Mouse (Mus musculus): ENCODE measurements around the gene Dnal1. TPM values are rescaled to one million over a fixed set of nuclear protein-coding genes. Genes with fewer than 3 reads are reported as not detected.

Dnal1 gene
- polyA plus RNA-seq, 1 experiment = 6.3 TPM

GRCm38 (mm10) chr12:84172216-84172615 lies 58.0 kb downstream of the Dnal1 start:
- TF ChIP-seq POLR2A (IDR thresholded peaks at IDR 0.05; ENCODE audit: low read depth, low read length) (no peak), CTCF (conservative IDR thresholded peaks at IDR 0.05; ENCODE audit: insufficient read depth, insufficient read length, low read depth, low read length) (no peak)
- H3K4me3 ChIP-seq (ENCODE audit: insufficient read depth, low read depth, low read length) = no peak overlapping the region
- H3K4me1 ChIP-seq (ENCODE audit: control insufficient read depth, insufficient read depth, low read length) = peaks cover 35% of the 10 kb centered on the region
- no peak for DNase-seq
- WGBS = 89% methylated on average over 3 of the region's 3 CpGs
- no peaks in the 10 kb centered on the region for H3K27me3 ChIP-seq (replicated peaks; ENCODE audit: control insufficient read depth, insufficient read depth, low read length)
- H3K36me3 ChIP-seq (ENCODE audit: control insufficient read depth, insufficient read depth, low read length) = peaks cover 1% of the 10 kb centered on the region
- H3K27ac ChIP-seq (ENCODE audit: insufficient read depth, low read depth, low read length) = no peak overlapping the region

GRCm38 (mm10) chr12:84172862-84173261 lies 58.7 kb downstream of the Dnal1 start:
- peaks cover 1% of the 10 kb centered on the region for H3K36me3 ChIP-seq (ENCODE audit: control insufficient read depth, insufficient read depth, low read length)
- no peak overlapping the region for H3K4me3 ChIP-seq (ENCODE audit: insufficient read depth, low read depth, low read length)
- TF ChIP-seq POLR2A (IDR thresholded peaks at IDR 0.05; ENCODE audit: low read depth, low read length) (no peak), CTCF (conservative IDR thresholded peaks at IDR 0.05; ENCODE audit: insufficient read depth, insufficient read length, low read depth, low read length) (no peak)
- WGBS = 88% methylated on average over 17 of the region's 17 CpGs
- peaks cover 40% of the 10 kb centered on the region for H3K4me1 ChIP-seq (ENCODE audit: control insufficient read depth, insufficient read depth, low read length)
- H3K27me3 ChIP-seq (replicated peaks; ENCODE audit: control insufficient read depth, insufficient read depth, low read length) = no peaks in the 10 kb centered on the region
- no peak overlapping the region for H3K27ac ChIP-seq (ENCODE audit: insufficient read depth, low read depth, low read length)
- no peak for DNase-seq

GRCm38 (mm10) chr12:84173309-84173915 lies 59.2 kb downstream of the Dnal1 start:
- no peaks in the 10 kb centered on the region for H3K27me3 ChIP-seq (replicated peaks; ENCODE audit: control insufficient read depth, insufficient read depth, low read length)

GRCm38 (mm10) chr12:84174190-84174811 lies 60.1 kb downstream of the Dnal1 start:
- TF ChIP-seq CTCF (conservative IDR thresholded peaks at IDR 0.05; ENCODE audit: insufficient read depth, insufficient read length, low read depth, low read length) = no peak
- TF ChIP-seq POLR2A (IDR thresholded peaks at IDR 0.05; ENCODE audit: low read depth, low read length) = no peak
- peak overlapping the region; percentile 92 for H3K27ac ChIP-seq (ENCODE audit: insufficient read depth, low read depth, low read length)
- no peaks in the 10 kb centered on the region for H3K27me3 ChIP-seq (replicated peaks; ENCODE audit: control insufficient read depth, insufficient read depth, low read length)
- WGBS = 24% methylated on average over 9 of the region's 9 CpGs
- H3K4me1 ChIP-seq (ENCODE audit: control insufficient read depth, insufficient read depth, low read length) = peaks cover 40% of the 10 kb centered on the region
- H3K4me3 ChIP-seq (ENCODE audit: insufficient read depth, low read depth, low read length) = no peak overlapping the region
- peak; percentile 84 for DNase-seq
- peaks cover 1% of the 10 kb centered on the region for H3K36me3 ChIP-seq (ENCODE audit: control insufficient read depth, insufficient read depth, low read length)

More at GRCm38 (mm10) chr12:84173309-84173915, 59.2 kb downstream of the Dnal1 start:
- TF ChIP-seq CTCF (conservative IDR thresholded peaks at IDR 0.05; ENCODE audit: insufficient read depth, insufficient read length, low read depth, low read length) = no peak
- no peak for TF ChIP-seq POLR2A (IDR thresholded peaks at IDR 0.05; ENCODE audit: low read depth, low read length)
- no peak overlapping the region for H3K4me3 ChIP-seq (ENCODE audit: insufficient read depth, low read depth, low read length)
- WGBS = 78% methylated on average over 13 of the region's 13 CpGs
- H3K36me3 ChIP-seq (ENCODE audit: control insufficient read depth, insufficient read depth, low read length) = peaks cover 1% of the 10 kb centered on the region
- H3K27ac ChIP-seq (ENCODE audit: insufficient read depth, low read depth, low read length) = peak overlapping the region; percentile 92
- DNase-seq = no peak
- peaks cover 40% of the 10 kb centered on the region for H3K4me1 ChIP-seq (ENCODE audit: control insufficient read depth, insufficient read depth, low read length)

GRCm38 (mm10) chr12:84174871-84175270 lies 60.7 kb downstream of the Dnal1 start:
- WGBS = 27% methylated on average over 6 of the region's 6 CpGs
- no peak overlapping the region for H3K4me3 ChIP-seq (ENCODE audit: insufficient read depth, low read depth, low read length)
- H3K27ac ChIP-seq (ENCODE audit: insufficient read depth, low read depth, low read length) = peak overlapping the region; percentile 92
- H3K27me3 ChIP-seq (replicated peaks; ENCODE audit: control insufficient read depth, insufficient read depth, low read length) = no peaks in the 10 kb centered on the region
- H3K36me3 ChIP-seq (ENCODE audit: control insufficient read depth, insufficient read depth, low read length) = peaks cover 1% of the 10 kb centered on the region
- peak; percentile 96 for DNase-seq
- TF ChIP-seq POLR2A (IDR thresholded peaks at IDR 0.05; ENCODE audit: low read depth, low read length) (no peak), CTCF (conservative IDR thresholded peaks at IDR 0.05; ENCODE audit: insufficient read depth, insufficient read length, low read depth, low read length) (no peak)
- peaks cover 42% of the 10 kb centered on the region for H3K4me1 ChIP-seq (ENCODE audit: control insufficient read depth, insufficient read depth, low read length)

- peak overlapping the region; percentile 92 for H3K27ac ChIP-seq (ENCODE audit: insufficient read depth, low read depth, low read length)
- TF ChIP-seq CTCF (conservative IDR thresholded peaks at IDR 0.05; ENCODE audit: insufficient read depth, insufficient read length, low read depth, low read length) = 0 out of 2 replicates have a peak, but pooled peaks have one; percentile 5
- no peak for TF ChIP-seq POLR2A (IDR thresholded peaks at IDR 0.05; ENCODE audit: low read depth, low read length)
- peaks cover 50% of the 10 kb centered on the region for H3K4me1 ChIP-seq (ENCODE audit: control insufficient read depth, insufficient read depth, low read length)
- peak; percentile 96 for DNase-seq
- H3K27me3 ChIP-seq (replicated peaks; ENCODE audit: control insufficient read depth, insufficient read depth, low read length) = no peaks in the 10 kb centered on the region
- peak overlapping the region; percentile 43 for H3K4me3 ChIP-seq (ENCODE audit: insufficient read depth, low read depth, low read length)
- peaks cover 1% of the 10 kb centered on the region for H3K36me3 ChIP-seq (ENCODE audit: control insufficient read depth, insufficient read depth, low read length)
- 0% methylated on average over 20 of the region's 20 CpGs for WGBS
These were observed 61.5 kb downstream of the Dnal1 start for GRCm38 (mm10) chr12:84175659-84176061.

GRCm38 (mm10) chr12:84176126-84176769 lies 62.1 kb downstream of the Dnal1 start:
- no peak for TF ChIP-seq POLR2A (IDR thresholded peaks at IDR 0.05; ENCODE audit: low read depth, low read length)
- no peak for TF ChIP-seq CTCF (conservative IDR thresholded peaks at IDR 0.05; ENCODE audit: insufficient read depth, insufficient read length, low read depth, low read length)
- DNase-seq = peak; percentile 69
- Histone ChIP-seq H3K4me3 (ENCODE audit: insufficient read depth, low read depth, low read length) (peak overlapping the region; percentile 43), H3K27me3 (replicated peaks; ENCODE audit: control insufficient read depth, insufficient read depth, low read length) (no peaks in the 10 kb centered on the region), H3K4me1 (ENCODE audit: control insufficient read depth, insufficient read depth, low read length) (peaks cover 56% of the 10 kb centered on the region), H3K27ac (ENCODE audit: insufficient read depth, low read depth, low read length) (peak overlapping the region; percentile 92), H3K36me3 (ENCODE audit: control insufficient read depth, insufficient read depth, low read length) (peaks cover 1% of the 10 kb centered on the region)
- 13% methylated on average over 13 of the region's 13 CpGs for WGBS
